Mouse (Mus musculus) right cerebral cortex, postnatal 25 days (tissue): ENCODE results near the gene Marf1.
"Not testable (repeated sequence)": the region's sequence is repeated elsewhere in the genome, so short reads cannot be mapped to it uniquely, and the experiment has no call there.

Experiments used
- DNase-seq: peaks from one replicate; pipeline ENCODE4 v3.0.0; 2022

The Marf1 gene

DNA sequence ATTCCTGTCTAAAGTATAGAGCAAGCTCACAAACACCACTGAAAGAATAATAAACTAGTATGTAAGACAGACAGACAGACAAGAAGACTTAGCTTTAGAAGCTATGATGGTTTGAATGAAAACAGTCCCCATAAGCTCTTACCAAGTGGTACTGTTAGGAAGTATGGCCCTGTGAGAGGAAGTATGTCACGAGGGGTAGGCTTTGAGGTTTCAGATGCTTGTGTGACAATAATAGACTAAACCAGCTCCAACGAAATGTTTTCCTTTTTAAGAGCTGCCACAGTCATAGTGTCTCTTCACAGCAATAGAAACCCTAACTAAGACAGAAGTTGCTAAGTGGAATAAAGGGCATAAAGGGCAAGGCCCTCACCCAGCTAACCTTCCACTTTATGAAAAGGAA, 28.1 kb downstream of the Marf1 start:
- no peak for DNase-seq

DNA sequence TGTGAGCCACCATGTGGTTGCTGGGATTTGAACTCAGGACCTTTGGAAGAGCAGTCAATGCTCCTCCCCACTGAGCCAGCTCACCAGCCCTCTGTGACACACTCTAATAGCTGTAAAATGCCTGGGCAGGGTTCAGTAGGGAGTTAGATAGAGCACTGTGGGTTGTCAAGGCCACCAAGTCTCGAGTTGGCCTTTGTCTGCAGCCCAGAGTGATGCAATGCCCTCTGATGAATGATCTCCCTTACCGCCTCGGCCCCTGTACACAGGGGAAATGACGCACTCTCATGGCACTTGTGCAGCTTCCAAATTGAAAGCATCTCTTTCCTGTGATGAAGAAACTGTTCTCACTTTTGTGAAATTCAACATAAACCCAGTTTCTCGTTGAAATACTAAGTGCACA, 31.3 kb downstream of the Marf1 start:
- no peak for DNase-seq

DNA sequence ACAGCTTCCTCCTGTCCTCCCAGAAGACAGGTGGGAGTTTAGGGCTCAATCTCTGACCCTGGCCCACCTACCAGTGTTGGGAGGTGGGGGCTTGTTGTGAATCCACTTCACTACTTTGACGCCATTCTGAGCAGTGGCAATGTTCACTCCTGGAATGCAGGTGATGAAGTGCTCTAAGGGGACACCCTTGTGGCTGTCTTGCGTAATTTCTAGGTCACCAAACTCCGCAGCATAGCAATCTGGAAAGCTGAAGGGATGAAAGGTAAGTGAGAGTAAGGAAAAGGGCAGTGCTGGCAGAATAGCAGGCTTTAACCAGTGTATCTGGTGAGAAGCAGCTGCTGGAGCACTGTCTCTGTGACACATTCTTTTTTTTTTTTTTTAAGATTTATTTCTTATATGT, 31.8 kb downstream of the Marf1 start:
- no peak for DNase-seq

DNA sequence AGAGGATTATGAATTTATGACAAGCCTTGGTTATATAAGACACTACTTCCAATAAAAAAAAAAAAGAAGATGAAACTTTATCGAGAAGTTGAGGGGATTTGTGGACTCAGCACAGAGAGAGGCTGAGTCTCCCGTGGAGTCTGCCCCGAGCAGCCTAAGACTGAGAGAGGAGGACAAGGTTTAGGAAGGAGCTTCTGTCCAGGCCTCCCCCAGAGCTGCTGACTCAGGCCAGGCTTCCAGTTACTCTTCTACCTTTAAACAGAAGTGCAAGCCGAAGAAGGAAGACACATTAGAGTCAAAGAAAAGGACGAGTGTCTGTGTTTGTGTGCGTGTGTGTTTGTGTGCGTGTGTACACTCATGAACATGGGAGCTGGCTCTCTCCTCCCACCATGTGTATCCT, 32.4 kb downstream of the Marf1 start:
- DNase-seq: no peak

DNA sequence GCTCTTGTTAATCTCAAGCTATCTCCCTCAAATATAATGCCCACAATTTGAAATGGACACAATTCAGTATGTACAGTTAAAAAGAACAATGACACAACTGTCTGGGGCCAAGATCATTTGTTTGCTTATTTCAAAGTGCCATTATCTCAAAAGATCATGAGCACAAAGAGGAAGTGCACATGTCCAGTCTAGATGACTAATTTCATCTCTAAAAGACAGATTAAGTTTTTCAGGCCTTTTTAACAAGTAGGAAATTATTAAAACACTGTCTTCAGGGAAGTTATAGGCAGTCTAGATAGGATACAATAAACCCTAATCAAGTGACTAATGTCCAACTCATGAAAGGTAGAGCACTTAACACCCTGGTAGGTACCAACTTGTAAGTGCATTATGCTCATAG, 34.2 kb downstream of the Marf1 start:
- DNase-seq: no peak

DNA sequence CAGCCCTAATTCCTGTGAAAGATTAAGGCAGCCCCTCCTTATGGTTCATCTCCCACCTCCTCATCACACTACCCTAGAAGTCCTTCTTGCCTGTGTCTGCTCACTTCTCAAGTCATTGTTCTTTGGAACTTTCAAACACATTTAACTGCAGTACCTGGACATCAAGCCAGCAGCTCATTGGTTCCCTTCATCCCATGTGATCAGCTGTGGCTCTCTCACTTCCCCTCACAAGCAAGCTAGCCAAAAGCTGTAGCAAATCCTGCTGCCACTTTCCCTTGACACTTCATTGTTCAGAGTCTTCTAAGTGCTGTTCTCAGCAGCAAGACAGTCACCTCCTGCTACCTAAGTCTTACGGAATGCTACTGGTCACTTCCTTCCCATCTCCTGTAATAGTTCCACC, 37.9 kb downstream of the Marf1 start:
- DNase-seq: no peak

DNA sequence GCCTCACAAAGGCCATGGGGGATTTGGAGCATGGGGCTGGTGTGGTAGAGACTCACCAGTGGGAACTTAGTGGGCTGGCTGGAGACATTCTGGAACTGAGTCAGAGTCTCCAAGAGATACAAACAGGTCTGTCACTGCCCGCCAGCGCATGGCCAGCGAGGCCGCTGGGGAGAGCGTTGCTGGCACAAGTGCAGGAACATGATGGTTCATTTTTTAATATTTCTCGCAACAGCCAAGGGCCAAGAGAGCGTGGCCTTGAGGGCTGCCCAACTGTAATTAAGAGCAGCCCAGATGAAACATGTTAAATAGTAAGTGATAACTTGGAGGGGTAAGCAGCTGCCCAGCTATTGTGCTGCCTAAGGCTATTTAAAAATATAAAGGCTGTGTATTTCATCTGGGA, 38.4 kb downstream of the Marf1 start:
- DNase-seq: no peak

DNA sequence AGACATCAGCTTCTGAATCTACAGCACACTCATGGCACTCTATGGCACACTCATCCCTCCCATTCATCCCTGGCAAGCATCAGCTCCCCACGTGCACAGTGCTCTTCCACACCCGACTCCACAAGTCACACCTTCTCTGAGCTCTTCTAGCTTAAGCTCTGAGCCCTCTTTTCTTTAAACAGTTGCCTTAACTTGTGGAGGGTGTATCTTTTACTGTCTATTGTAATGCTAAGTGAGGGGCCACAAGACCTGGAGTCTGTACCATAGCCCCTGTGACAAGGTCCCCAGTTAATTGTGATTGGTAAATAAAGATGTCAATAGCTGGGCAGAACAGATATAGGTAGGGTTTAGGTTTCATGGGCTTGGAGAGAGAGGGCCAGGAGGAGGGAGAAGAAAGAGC, 39.2 kb downstream of the Marf1 start:
- DNase-seq: no peak

DNA sequence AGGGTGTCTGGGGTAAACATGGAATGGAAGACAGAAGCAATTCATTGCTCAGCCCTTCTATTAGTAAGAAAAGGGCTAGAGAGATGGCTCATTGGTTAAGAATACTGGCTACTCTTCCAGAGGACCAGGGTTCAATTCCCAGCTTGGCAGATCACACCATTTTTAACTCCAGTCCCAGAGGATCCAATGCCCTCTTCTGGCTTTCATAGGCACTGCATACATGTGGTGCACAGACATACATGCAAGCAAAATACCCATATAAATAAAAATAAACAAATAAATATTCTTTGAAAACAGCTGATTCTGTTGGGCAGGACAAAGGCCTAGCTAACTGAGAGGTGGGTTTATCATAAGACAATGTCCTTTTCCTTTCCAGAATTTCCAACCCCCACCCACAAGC, 40.6 kb downstream of the Marf1 start:
- DNase-seq: no peak

DNA sequence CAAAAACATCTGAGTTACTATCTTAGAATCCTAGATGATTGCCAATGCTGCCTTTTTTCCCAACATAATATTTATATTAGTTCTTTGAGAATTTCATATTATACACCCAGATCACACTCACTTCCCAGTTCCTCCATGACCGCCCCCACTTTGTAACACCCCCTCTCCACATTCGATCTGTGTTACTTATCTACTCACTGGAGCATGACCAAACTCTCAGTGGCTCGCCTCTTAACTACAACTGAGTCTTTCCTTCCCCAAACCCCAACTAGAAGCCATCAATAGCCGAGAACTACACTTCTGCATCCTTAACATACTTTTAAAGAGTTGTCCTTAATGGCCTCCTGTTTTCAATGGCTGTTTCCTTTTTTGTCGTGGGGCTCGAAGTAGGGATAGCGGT, 41.6 kb downstream of the Marf1 start:
- DNase-seq: no peak

DNA sequence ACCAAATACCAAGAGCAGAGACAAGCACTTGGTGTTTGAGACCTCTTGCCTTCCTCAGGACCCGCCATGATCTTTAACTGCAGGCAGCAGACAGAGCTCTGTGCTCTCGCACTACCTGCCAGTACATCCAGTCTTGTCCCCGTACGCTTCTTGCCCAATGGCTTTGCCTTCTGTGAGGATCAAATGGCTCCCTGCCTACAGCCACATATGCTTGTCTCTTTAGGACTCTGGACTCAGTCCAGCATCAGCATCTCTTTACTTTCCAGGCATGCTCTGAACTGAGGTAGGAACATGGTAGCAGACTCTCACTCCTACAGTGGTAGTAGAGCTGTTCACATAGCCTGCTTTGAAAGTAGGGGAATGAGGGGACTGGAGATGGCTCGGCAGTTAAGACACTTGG, 42.2 kb downstream of the Marf1 start:
- no peak for DNase-seq

DNA sequence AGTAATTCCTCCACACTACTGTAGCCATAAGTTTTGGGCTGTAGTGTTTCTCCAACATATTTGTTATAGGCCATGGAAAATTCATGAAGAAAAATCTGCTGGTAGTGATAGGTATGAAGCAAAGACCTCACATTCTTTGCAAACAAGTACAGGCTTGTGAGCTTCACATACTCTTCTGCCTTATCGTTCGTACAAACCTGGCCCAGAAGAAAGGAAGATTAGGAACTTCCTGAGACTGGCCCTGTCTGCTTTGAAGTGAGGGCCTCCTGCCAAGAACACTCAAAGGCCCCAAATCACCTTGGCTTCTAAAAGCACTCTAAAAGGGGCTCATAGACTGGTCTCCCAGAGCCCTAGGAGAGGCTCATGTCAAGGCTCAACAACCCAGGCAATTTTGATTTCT, 45.9 kb downstream of the Marf1 start:
- DNase-seq: no peak

DNA sequence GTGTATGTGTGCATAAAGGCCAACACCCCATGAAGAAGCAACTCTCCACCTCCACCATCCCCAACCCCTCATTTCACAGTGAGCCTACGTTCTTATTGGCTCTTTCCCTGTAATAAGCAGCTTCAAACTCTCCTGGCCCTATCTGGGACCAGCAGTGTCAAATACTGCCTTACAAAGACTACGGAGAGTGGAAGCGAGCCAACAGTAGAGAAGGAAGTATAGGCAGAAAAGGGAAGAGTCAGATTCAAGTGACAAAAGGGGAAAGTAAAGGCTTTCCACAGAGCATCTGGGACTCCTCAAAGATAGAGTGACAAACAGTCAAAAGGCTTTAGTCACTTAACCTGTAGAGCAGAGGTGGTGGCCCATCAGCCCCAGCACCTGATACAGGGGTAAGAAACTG, 50.4 kb downstream of the Marf1 start:
- DNase-seq: no peak

DNA sequence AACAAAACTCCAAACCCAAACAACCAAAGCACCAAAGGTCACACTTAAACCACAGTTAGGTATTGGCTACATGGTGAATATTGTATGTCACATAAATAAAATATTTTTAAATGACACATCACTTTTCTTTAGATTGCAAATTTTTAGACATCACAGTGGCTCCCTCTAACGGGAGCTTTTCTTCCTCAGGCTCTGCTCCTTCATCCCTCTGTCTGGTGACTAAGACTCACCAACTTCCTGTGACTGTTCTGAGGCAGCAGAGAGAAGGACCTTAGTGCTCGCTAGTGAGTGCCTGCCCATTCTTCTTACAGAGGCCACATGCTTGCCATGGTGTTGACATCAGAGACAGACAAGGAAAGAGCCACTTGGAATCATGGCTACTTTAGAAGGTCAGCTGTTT, 51.0 kb downstream of the Marf1 start:
- no peak for DNase-seq

DNA sequence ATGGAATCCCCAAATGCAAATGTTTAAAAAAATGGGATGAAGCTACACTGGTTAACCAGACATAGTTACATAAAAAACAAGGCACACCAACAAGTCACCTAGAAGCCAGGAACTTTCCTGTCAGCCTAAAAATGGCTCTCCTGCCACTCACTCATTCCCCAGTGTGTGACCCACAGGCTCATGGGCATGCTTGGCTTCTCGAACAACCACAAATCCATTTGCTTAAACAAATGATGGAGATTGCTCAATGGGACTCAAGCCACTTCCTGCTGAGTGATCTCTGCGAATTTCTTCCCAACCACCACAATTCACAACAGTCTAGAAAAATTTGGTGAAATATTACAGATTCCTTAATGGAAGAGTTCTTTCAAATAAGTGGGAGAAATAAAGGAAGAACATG, 52.2 kb downstream of the Marf1 start:
- no peak for DNase-seq

DNA sequence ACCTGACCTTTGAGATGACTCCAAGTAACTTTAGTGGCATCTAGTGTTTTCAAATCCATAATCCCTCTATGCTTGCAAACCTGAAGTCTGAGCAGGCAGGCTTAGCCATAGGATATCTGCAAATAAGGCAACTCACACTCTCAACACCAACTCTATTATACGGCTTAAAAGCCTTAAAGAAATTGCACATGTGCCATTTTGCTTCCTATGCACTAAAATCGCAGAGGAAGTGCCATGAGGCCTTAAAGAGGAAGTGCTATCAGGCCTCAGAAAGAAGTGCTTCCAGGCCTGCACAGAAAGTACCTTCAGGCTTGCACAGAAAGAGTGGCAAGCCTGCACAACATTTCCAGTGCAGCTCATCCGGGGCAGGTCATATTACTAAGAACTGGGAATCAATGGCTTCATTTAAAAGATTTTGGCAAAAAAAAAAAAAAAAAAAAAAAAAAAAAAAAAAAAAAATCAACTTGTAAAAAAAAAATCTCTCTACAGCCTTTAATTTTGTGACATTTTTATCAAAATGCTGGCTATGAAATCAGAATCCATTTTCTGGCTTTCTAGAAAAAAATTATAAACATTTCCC, 53.4 kb downstream of the Marf1 start:
- DNase-seq: no peak

DNA sequence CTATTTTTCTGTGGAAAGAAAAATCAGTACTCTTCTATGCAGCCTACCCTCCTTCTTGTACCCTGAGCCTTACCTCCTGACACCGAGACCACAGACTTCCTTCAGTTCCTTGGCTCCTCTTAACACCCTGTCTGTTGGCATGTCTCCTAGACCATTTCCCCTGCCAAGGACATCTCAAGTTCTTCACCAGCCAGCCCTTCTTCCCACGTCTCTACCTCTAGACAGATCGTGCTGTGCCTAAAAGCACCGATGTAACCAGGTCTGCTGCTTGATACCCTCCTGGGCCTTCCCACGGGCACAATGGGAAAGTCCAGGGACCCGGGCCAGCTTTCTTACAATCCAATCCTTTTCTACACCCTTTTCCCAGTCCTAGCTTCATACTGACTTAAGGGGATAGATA, 57.3 kb downstream of the Marf1 start:
- DNase-seq: no peak

DNA sequence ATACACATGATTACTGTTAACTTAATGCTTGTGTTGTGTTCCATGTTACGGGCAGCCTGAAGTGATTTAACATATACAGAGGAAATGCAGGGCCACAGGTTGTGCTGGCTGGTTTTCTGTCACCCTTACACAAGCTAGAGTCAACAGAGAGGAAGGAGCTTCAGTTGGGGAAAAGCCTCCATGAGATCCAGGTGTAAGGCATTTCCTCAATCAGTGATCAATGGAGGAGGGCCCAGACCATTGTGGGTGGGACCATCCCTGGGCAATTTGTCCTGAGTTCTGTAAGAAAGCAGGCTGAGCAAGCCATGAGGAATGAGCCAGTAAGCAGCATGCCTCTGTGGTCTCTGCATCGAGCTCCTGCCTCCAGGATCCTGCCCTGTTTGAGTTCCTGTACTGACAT, 71.4 kb downstream of the Marf1 start:
- DNase-seq: no peak

DNA sequence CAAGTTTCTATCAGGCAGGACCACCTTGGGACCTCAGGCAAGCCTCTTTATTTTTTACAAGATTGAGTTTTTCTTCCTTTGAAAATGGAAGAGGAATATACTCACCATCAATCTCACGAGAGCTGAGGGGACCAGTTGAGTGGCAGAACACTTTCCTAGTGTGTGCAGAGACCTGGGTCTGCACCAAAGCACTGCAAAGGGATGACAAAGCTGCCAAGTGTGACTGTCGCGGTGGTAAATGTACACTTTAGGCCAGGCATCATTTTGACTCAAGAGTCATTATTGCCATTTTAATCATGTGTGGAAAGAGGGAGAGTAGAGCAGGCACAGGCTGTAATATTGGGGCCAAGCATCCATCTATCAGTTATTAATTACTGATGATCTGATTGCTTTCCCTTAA, 73.9 kb downstream of the Marf1 start:
- no peak for DNase-seq

DNA sequence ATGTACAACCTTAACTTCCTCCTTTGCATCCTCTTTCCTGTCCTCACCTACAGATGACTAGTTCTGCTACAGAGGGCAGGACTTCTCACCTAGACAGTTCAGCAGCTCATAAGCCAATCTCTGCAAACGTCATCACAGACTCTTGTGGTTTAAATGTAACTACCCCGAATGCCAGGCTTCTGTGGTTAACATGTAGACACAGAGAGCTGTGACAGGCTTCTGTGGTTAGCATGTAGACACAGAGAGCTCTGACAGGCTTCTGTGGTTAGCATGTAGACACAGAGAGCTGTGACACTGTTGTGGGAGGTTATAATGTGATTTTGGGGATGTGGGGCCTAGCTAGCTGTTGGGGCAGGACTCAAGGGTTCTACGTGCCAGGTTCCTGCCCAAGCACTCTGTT, 74.9 kb downstream of the Marf1 start:
- DNase-seq: no peak

DNA sequence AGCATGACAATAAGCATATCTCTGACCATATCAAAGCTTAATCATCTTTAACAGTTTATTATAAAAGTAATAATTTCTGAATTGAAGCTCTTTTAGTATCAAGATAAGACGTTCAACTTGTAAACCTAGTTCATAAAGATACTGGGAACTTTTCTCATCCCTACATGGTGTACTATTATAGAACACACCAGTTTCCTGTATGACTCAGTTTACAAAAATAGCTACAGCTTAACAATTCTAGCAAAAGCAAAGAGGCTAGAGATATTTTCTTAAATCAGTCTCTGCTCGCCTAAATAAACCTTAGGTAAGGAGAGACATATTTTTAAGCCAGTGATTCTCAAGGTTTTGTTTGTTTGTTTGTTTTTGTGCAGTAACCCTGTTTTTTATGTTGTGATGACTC, 80.2 kb downstream of the Marf1 start:
- DNase-seq: no peak

DNA sequence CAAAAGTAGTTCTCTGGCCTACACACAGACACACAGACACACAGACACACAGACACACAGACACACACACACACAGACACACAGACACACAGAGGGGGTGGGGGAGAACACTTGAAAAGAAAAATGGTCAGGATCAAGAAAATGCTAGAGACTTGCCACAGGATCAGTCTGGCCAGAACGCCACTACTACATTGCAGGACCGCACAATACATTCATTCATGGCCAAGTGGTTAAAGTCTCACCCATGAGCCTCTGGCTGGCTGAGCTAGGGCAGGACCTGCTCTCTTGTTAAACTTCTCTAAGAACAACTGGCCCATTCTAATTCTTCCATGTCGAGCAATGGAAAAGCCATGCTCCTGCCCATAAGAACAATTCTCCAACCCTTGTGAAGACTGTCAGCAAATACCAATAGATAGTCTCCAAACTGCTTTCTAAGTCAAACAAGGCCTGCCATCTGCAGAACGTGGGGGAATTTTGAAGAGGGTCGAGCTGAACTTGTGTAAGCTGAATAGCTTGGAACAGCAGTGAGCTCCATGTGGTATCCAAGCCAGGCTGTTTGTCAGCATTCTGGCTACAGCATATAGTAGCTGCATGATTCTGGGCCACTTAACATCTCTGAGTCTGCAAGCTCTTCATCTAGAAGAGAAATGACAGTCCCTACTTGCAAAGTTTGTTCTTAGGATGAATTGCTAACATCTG, 92.5 kb downstream of the Marf1 start:
- no peak for DNase-seq

DNA sequence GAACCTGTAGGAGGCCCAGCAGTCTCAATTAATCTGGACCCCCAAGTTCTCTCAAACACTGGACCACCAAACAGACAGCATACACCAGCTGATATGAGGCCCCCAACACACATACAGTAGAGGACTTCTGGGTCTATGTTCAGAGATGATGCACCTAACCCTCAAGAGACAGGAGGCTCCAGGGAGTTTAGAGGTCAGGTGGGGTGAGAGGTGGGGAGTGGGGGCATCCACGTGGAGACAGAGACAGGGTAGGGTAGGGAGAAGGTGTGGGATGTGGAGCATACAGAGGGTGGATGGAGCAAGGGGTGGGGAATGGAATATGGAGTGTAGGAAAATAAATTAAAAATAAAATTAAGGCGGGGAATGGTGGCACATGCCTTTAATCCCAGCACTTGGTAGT, 94.5 kb downstream of the Marf1 start:
- not testable (repeated sequence) for DNase-seq

DNA sequence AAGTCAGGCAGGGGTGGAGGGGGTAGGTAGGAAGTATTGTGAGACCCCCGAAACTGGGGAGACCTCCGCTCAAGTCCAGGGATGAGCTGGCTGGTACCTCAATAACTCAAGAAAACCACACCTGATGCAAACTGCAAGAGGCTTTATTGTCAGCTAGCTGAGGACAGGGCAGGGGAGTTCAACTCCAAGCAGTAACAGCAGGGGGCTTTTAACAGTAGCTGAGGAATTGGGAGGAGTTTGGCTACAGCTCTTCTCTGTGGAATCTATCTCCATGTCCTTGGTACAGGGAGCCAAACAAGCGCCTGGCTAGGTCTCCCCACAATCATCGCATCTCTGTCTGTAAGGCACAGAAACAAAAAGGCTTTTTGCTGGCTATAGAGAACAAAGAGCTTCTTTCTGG, 96.6 kb downstream of the Marf1 start:
- not testable (repeated sequence) for DNase-seq

DNA sequence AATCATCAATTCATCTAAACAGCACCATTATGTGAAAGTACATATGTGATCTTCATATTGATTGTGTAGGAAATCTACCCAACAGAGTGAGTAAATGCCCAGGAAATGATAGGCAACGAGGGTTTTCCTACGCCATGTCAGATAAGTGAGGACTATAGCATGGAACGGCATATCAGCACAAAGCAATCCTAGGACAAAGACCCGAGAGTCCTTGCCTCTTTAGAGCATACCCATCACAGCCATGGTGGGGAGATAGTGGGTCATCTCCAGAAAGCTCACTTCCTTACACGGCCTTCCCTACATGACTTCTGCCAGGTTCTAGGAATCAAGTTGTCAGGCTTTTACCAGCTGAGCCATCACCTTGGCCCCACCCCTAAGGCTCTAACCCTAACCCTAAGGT, 103.3 kb downstream of the Marf1 start:
- no peak for DNase-seq
